Mouse (Mus musculus) CH12.LX (cell line): Measurements from ENCODE around the gene Sstr5.

Source experiments
- CTCF ChIP-seq, 2 experiments: IDR thresholded peaks in 1 of 2; conservative IDR thresholded peaks in 1 of 2; 2 replicates each; pipeline ENCODE4 v1.5.1; 2011 to 2012; ENCODE audit warnings: low read depth in 2 of 2, low read length in 2 of 2, improper control_type of control experiment in 1 of 2, inconsistent platforms in 1 of 2, mild to moderate bottlenecking in 1 of 2, moderate library complexity in 1 of 2
- HCFC1 ChIP-seq: IDR thresholded peaks from 2 replicates; pipeline ENCODE4 v1.6.1; 2012; ENCODE audit warnings: low read depth, mild to moderate bottlenecking, inconsistent platforms, low read length, improper control_type of control experiment
- KAT2A ChIP-seq: IDR thresholded peaks from 2 replicates; pipeline ENCODE4 v1.6.1; 2012; ENCODE audit warnings: low read length, improper control_type of control experiment, inconsistent platforms; ENCODE audit not compliant: insufficient replicate concordance
- TCF12 ChIP-seq: IDR thresholded peaks from 2 replicates; pipeline ENCODE4 v1.6.1; 2014; ENCODE audit warnings: low read depth, mild to moderate bottlenecking, inconsistent platforms, low read length, improper control_type of control experiment

DNA sequence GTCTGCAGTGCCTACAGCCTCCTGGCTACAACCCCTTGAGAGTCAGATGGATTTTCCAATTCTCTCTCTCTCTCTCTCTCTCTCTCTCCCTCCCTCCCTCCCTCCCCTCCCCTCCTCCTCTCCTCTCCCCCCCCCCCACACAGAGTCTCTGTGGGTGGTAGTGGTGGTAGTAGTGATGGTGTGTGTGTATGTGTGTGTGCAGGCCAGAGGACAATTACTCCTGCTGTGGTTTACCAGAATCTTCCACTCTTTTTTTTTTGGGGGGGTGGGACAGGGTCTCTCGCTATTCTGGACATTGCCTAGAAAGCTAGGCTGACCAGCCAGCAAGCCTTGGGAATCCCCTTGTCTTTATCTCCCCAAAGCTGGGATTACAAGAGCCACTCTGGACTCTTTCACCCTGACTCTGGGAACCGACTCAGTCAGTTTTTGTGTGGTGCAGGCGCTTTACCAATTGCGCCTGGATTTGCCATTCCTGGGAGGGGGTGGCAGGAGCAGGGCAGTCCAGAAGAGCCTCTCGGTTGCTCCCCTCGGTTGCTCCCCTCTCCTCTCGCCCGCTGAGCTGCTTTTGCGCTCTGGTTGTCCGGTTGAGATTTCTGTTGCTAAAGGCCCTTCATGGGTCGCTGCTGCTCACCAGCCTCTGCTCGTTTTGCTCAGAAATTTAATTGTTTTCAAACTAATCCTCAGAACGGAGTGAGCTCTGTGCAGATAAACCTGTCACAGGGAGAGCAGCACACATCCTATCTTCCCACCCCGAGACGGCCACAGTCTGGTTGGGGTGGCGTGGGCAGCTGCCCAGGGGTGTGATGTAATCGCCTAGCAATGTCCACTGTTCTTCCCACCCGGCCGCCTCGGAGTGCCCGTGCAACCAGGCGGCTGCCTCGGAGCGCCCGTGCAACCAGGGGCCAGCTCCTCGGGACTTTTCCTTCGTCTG lies 42.1 kb upstream of the Sstr5 start:
- no peak for TF ChIP-seq HCFC1
- no peak for TF ChIP-seq TCF12
- no peak for TF ChIP-seq CTCF (conservative IDR thresholded peaks at IDR 0.05 in 1 of 2, IDR thresholded peaks at IDR 0.05 in 1 of 2; ENCODE audit: low read depth in 2 of 2, low read length in 2 of 2)
- TF ChIP-seq KAT2A = no peak
